Mouse (Mus musculus): ENCODE measurements around the gene Camk2g.

Gene Camk2g

DNA sequence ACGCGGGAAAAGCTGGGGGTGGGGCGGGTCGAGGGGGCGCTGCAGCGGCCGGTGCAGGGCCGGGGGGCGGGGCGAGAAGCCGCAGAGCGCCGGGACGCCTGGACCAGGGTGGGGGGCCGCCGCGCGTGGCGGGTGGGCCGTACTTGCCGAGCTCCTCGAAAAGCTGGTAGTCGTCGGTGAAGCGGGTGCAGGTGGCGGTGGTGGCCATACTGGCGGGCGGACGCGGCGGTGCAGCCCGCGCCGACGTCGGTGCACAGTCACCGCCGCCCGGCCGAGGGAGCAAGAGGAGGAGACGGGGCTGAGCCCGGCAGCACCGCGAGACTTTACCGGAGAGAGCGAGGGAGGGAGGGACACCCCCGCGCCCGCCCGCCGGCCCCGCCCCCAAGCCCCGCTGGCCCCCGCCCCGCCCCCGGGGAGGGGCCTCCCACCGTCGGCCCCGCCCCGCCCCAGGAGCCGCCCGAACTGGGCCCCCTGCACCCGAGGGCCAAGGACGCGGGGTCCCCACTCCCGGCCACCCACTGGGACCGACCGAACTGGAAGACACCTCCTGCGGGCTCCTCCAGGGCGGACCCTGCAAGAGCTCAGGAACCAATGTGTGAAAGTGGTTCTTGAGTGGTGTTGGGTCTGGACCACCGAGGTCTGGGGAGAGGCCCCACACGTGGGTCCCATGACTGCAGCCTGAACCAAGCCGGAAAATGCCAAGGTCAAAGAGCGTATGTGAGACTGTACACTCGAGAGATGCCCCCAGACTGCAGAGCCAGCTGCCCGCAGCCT is at the start of gene Camk2g:
TSS of gene Camk2g (minus strand) at position 331 of the 774 bp plus-strand sequence.
- peak; percentile 84 for DNase-seq (ENCODE audit: extremely low spot score, low spot score)

DNA sequence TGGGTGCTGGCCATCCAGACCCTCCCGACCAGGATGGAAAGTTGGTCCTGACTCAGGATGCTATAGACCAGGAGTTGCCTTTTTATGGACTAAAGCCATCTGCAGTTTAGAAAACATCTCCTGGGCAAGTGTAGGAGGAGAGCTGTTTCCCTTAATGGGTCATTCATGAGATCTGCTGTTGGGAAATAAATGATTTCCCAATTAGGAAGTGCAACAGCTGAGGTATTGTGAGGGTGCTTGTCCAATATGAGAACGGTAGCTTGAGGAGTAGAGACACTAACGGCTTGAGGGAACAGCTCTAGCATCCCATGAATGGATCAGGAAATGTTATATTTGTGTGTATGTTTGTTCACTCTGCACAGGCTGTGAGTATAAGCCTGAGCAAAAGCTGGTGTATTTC is 48.7 kb upstream of the Camk2g start:
- DNase-seq (ENCODE audit: extremely low spot score, low spot score), result no peak

- no peak for DNase-seq (ENCODE audit: extremely low spot score, low spot score)
These were observed 47.6 kb upstream of the Camk2g start for GRCm38 (mm10) chr14:20841526-20841925.

- no peak for DNase-seq (ENCODE audit: extremely low spot score, low spot score)
These were observed 43.8 kb upstream of the Camk2g start for GRCm38 (mm10) chr14:20837681-20838080.

GRCm38 (mm10) chr14:20836905-20837376 is 43.1 kb upstream of the Camk2g start:
- no peak for DNase-seq (ENCODE audit: extremely low spot score, low spot score)

- DNase-seq (ENCODE audit: extremely low spot score, low spot score), result peak; percentile 77
These were observed 42.5 kb upstream of the Camk2g start, which contains the start of gene Plau for GRCm38 (mm10) chr14:20836171-20836904. Plau (plus strand) TSS chr14:20836660.

DNA sequence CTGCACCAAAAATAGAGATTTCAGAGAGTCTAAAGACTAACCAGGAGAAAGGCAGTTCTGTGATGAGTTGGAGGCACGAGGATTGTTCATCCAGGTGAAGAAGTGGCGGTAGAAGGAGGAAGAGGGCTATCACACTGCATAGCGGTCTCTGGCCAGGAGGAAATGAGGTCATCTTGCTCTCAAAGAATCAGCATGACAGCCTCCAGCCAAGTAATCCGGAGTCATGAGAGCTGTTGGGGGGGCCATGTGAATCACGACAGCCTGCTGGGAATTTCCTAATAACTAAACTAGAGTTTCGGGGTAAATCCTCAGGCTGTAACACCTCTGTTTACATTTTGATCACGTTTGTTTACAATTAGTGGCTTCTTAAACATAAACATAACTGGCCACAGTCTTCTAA is 40.2 kb upstream of the Camk2g start:
- DNase-seq (ENCODE audit: extremely low spot score, low spot score), result no peak

- DNase-seq (ENCODE audit: extremely low spot score, low spot score), result no peak
These were observed 39.6 kb upstream of the Camk2g start for GRCm38 (mm10) chr14:20833525-20833924.

DNA sequence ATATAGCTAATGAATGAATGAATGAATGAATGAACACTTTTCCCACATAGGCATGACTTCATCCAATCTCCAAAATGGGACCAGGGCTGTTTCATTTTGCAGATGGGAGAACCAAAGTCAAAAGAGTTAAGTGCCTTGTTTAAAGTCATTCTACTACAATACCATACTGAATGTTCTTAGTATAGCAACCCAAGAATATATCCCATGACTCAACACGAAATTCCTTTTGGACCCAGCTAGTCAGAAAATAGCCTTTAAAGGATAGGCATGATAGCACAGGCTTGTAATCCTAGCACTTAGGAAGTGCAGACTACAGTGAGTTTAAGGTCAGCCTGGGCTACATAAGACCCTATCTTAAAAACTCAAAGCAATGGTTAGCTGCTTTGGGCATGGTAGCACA is 38.0 kb upstream of the Camk2g start:
- no peak for DNase-seq (ENCODE audit: extremely low spot score, low spot score)

DNA sequence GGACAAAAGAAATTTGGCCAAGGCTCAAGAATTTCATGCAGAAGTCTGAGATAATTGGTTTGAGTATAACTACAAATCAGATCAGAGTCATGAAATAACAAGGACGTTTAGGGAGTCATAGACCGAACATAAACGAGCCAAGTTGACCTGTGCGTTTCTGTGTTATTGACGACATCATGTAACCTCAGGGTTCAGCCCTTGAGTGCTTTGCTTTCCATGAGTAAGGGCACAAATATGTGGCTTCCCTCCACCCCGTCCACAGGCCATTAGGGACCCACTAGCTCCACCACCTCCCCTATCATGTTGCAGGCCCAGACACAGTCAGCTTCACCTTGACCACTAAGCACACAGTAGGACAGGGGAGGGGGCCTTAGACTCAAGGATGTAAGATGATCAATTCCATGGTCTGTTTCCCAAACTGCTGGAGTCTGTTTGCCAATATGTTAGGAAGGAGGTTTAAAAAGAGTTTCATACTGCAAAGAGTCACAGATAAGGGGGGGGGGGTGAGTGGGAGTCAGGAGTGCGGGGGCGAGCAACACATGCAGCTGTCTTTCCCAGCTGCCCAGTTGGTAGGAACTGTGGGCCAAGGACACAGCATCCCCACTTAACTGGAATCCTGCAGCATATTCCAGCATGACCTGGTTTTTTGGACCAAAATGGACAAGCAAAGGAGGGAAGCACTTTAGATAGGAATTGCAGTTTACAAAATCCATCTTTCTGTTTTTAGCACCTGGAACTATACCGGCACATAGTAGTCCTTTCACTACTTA is 37.4 kb upstream of the Camk2g start:
- no peak for DNase-seq (ENCODE audit: extremely low spot score, low spot score)

GRCm38 (mm10) chr14:20829523-20830366 is 35.9 kb upstream of the Camk2g start:
- no peak for DNase-seq (ENCODE audit: extremely low spot score, low spot score)

GRCm38 (mm10) chr14:20828524-20828923 is 34.6 kb upstream of the Camk2g start:
- no peak for DNase-seq (ENCODE audit: extremely low spot score, low spot score)

DNA sequence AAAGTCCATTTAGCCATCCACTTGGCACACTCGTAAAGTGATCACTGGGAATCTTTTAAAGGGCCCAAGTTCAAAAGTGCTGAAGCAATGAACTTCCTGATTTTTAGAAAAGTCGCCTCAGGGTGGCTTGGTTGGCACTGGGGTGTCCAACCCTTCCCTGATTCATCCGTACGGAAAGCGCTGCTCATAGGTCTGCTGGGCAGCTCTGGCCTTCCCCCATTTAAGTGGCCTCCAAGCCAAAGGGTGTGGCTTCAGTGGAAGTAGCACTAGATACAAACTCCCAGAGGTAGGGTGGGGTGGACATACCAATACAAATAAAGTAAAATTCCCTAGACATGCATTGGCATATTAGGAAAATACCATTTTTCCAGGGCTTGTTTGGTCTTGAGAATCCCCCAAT is 33.6 kb upstream of the Camk2g start:
- DNase-seq (ENCODE audit: extremely low spot score, low spot score), result no peak

GRCm38 (mm10) chr14:20827061-20827460 is 33.2 kb upstream of the Camk2g start:
- DNase-seq (ENCODE audit: extremely low spot score, low spot score), result no peak

GRCm38 (mm10) chr14:20825516-20825915 is 31.6 kb upstream of the Camk2g start:
- no peak for DNase-seq (ENCODE audit: extremely low spot score, low spot score)

- DNase-seq (ENCODE audit: extremely low spot score, low spot score), result no peak
These were observed 30.6 kb upstream of the Camk2g start for GRCm38 (mm10) chr14:20824517-20824916.

- no peak for DNase-seq (ENCODE audit: extremely low spot score, low spot score)
These were observed 21.6 kb upstream of the Camk2g start for GRCm38 (mm10) chr14:20815448-20815847.

DNA sequence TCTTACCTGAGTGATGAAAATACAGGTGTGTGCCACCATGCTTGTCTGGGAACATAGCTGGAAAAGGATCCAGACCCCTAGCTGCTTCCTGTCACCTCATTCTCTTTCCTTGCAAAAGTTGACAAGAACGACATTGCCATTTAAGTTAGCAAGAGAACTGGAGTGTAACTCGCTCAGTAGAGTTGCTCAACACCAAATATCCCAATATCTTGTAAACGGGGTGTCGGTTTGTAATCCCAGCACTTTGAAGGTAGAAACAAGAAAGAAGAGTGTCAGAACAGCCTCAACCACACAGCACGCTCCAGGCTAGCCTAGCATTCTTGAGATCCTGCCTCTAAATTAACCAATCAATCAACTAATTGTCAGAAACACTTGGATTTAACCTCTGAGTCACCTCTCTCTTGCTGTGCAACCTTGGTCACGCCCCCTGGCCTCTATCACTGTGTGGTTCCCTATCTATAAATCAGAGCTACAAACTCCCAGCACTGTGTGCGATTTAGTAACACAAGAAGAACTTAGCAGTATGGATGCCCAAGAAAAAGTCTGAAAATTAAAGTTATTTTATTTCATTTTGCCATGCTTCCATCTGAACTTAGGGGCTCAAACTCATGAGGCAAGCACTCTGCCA is 18.0 kb upstream of the Camk2g start:
- DNase-seq (ENCODE audit: extremely low spot score, low spot score), result no peak

DNA sequence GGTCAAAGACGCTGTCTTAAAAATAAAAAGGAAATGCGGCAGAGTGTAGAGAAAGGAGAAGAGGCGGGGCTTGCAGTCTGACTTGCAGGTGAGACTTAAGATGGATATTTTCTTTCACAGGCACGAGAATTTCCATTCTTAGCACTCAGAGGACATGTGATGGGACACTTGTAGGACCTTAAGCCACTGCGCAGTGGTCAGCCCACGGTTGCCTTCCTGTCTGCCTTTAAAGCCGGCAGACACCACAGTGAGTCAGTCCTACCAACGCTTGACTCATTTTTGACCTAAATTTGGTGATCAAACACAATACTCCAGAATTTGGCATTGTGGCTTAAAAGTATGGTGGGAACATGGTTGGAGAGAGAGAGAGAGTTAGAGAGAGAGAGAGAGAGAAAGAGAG is 17.3 kb upstream of the Camk2g start:
- DNase-seq (ENCODE audit: extremely low spot score, low spot score), result no peak

DNA sequence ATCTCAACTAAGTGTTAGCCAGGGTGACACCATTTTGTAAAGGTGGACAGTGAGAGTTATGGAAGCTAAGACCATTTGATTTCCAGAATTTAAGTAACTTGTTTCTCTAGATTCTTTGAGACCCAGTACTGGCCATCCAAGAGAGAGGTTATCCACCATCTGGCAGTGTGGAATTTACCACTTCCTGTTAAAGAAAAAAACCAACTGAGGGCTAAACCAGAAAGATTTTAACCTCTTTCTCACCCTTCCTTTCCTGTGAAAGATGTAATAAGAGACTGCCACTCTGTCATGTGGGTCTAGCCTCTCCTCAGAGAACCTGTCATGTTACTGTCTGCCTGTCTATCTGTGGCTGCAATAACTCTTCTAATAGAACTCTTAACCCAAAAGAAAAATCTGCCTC is 15.9 kb upstream of the Camk2g start:
- no peak for DNase-seq (ENCODE audit: extremely low spot score, low spot score)
